Mouse (Mus musculus) CH12.LX (cell line): Measurements from ENCODE around the gene Rxrg. TPM values are rescaled to one million over a fixed set of nuclear protein-coding genes. Genes with fewer than 3 reads are reported as not detected.

Source experiments
- DNase-seq: peaks from one replicate; pipeline ENCODE4 v3.0.0-alpha.2; 2013; ENCODE audit errors: extremely low read depth
- H3K27ac ChIP-seq: 2 replicates; pipeline ENCODE4 v1.5.1; 2012; ENCODE audit warnings: low read depth, mild to moderate bottlenecking, control low read depth, moderate library complexity; ENCODE audit not compliant: insufficient read depth
- H3K27me3 ChIP-seq: replicated peaks from 2 replicates; pipeline ENCODE3; 2012; ENCODE audit warnings: inconsistent platforms
- H3K36me3 ChIP-seq, 2 experiments: replicated peaks in 1 of 2; 2 replicates each; pipeline versions ENCODE3 to v1.6.1; 2012; ENCODE audit warnings: inconsistent platforms in 1 of 2, low read length in 1 of 2, mild to moderate bottlenecking in 1 of 2, mixed read lengths in 1 of 2, moderate library complexity in 1 of 2; ENCODE audit not compliant: control insufficient read depth in 1 of 2, insufficient read depth in 1 of 2
- H3K4me1 ChIP-seq, 2 experiments: 2 replicates each; pipeline ENCODE4 v1.6.1; 2012; ENCODE audit warnings: inconsistent platforms in 1 of 2, moderate library complexity in 1 of 2; ENCODE audit not compliant: insufficient read depth in 2 of 2, control insufficient read depth in 1 of 2
- H3K4me2 ChIP-seq: 2 replicates; pipeline ENCODE4 v1.6.1; 2012; ENCODE audit warnings: low read depth, mild to moderate bottlenecking, control low read depth; ENCODE audit not compliant: poor library complexity, insufficient read depth, severe bottlenecking
- H3K4me3 ChIP-seq, 3 experiments: fragments of 150-350 bp in 1 of 3; sonication (generic) in 1 of 3; replicated peaks in 1 of 3; 2 replicates each; pipeline versions ENCODE3 to v1.5.1; 2011 to 2012; ENCODE audit warnings: low read depth in 2 of 3, low read length in 2 of 3, mild to moderate bottlenecking in 2 of 3, moderate library complexity in 2 of 3, control low read depth in 1 of 3, improper control_type of control experiment in 1 of 3, inconsistent platforms in 1 of 3, mixed read lengths in 1 of 3; ENCODE audit not compliant: poor library complexity in 1 of 3
- H3K79me2 ChIP-seq: replicated peaks from 2 replicates; pipeline ENCODE4 v1.6.1; 2012; ENCODE audit warnings: mild to moderate bottlenecking, moderate library complexity; ENCODE audit not compliant: control insufficient read depth, poor library complexity, insufficient read depth, severe bottlenecking; ENCODE audit errors: extremely low read depth
- H3K9ac ChIP-seq: 2 replicates; pipeline ENCODE4 v1.6.1; 2012; ENCODE audit warnings: low read depth, mild to moderate bottlenecking, control low read depth, moderate library complexity; ENCODE audit not compliant: insufficient read depth
- H3K9me3 ChIP-seq: replicated peaks from 2 replicates; pipeline ENCODE3; 2012; ENCODE audit warnings: low read length, inconsistent platforms, mixed read lengths
- BHLHE40 ChIP-seq: IDR thresholded peaks from 2 replicates; pipeline ENCODE4 v1.6.1; 2011; ENCODE audit warnings: mild to moderate bottlenecking, low read depth, low read length, improper control_type of control experiment
- CHD2 ChIP-seq: IDR thresholded peaks from 2 replicates; pipeline ENCODE4 v1.6.1; 2011; ENCODE audit warnings: low read length, improper control_type of control experiment
- CTCF ChIP-seq, 2 experiments: IDR thresholded peaks in 1 of 2; conservative IDR thresholded peaks in 1 of 2; 2 replicates each; pipeline ENCODE4 v1.5.1; 2011 to 2012; ENCODE audit warnings: low read depth in 2 of 2, low read length in 2 of 2, improper control_type of control experiment in 1 of 2, inconsistent platforms in 1 of 2, mild to moderate bottlenecking in 1 of 2, moderate library complexity in 1 of 2
- ELF1 ChIP-seq: IDR thresholded peaks from 2 replicates; pipeline ENCODE4 v1.6.1; 2014; ENCODE audit warnings: low read depth, mild to moderate bottlenecking, inconsistent platforms, low read length, improper control_type of control experiment
- ETS1 ChIP-seq: conservative IDR thresholded peaks from 2 replicates; pipeline ENCODE4 v1.6.1; 2012; ENCODE audit warnings: low read depth, mild to moderate bottlenecking, inconsistent platforms, low read length, improper control_type of control experiment, moderate library complexity
- JUN ChIP-seq: IDR thresholded peaks from 2 replicates; pipeline ENCODE4 v1.6.1; 2011; ENCODE audit warnings: low read depth, mild to moderate bottlenecking, low read length, improper control_type of control experiment, moderate library complexity; ENCODE audit not compliant: insufficient read depth
- KAT2A ChIP-seq: IDR thresholded peaks from 2 replicates; pipeline ENCODE4 v1.6.1; 2012; ENCODE audit warnings: low read length, improper control_type of control experiment, inconsistent platforms; ENCODE audit not compliant: insufficient replicate concordance
- MAFK ChIP-seq: IDR thresholded peaks from 2 replicates; pipeline ENCODE4 v1.6.1; 2011; ENCODE audit warnings: low read length, improper control_type of control experiment; ENCODE audit not compliant: insufficient replicate concordance
- MAX ChIP-seq: IDR thresholded peaks from 2 replicates; pipeline ENCODE4 v1.6.1; 2011; ENCODE audit warnings: low read length, improper control_type of control experiment
- MEF2A ChIP-seq: IDR thresholded peaks from 2 replicates; pipeline ENCODE4 v1.6.1; 2014; ENCODE audit warnings: low read depth, mild to moderate bottlenecking, inconsistent platforms, low read length, improper control_type of control experiment, borderline replicate concordance
- MYC ChIP-seq: IDR thresholded peaks from 2 replicates; pipeline ENCODE4 v1.6.1; 2011; ENCODE audit warnings: low read depth, mild to moderate bottlenecking, improper control_type of control experiment, low read length
- NRF1 ChIP-seq: IDR thresholded peaks from 2 replicates; pipeline ENCODE4 v1.6.1; 2014; ENCODE audit warnings: low read depth, mild to moderate bottlenecking, inconsistent platforms, low read length, improper control_type of control experiment, moderate library complexity
- PAX5 ChIP-seq: IDR thresholded peaks from 2 replicates; pipeline ENCODE4 v1.6.1; 2012; ENCODE audit warnings: low read length, inconsistent platforms, mixed read lengths
- RAD21 ChIP-seq: IDR thresholded peaks from 2 replicates; pipeline ENCODE4 v1.6.1; 2011; ENCODE audit warnings: low read depth, mild to moderate bottlenecking, low read length, improper control_type of control experiment, moderate library complexity
- RCOR1 ChIP-seq: conservative IDR thresholded peaks from 2 replicates; pipeline ENCODE4 v1.6.1; 2012; ENCODE audit warnings: low read depth, mild to moderate bottlenecking, inconsistent platforms, low read length, improper control_type of control experiment
- SMC3 ChIP-seq: IDR thresholded peaks from 2 replicates; pipeline ENCODE4 v1.6.1; 2011; ENCODE audit warnings: low read depth, low read length, improper control_type of control experiment
- TBP ChIP-seq: conservative IDR thresholded peaks from 2 replicates; pipeline ENCODE4 v1.6.1; 2011; ENCODE audit warnings: low read depth, low read length, improper control_type of control experiment
- USF1 ChIP-seq: IDR thresholded peaks from 2 replicates; pipeline ENCODE4 v1.6.1; 2014; ENCODE audit warnings: low read depth, mild to moderate bottlenecking, inconsistent platforms, low read length, improper control_type of control experiment
- ZKSCAN1 ChIP-seq: IDR thresholded peaks from 2 replicates; pipeline ENCODE4 v1.6.1; 2012; ENCODE audit warnings: low read depth, inconsistent platforms, low read length, improper control_type of control experiment, borderline replicate concordance
- dilution Hi-C: fragments of 300-500 bp; cut with MboI; formaldehyde crosslinking; loops from 2 replicates; pipeline ENCODE4 v1.14.3; 2020; ENCODE audit warnings: low sequenced_read_pairs; ENCODE audit not compliant: extremely low pct_unique_long_range_greater_than_20kb, extremely low pct_ligation_motif_present
- in situ Hi-C: fragments of 300-500 bp; cut with MboI; formaldehyde crosslinking; loops from 3 replicates; pipeline ENCODE4 v1.14.3; 2019; ENCODE audit warnings: low sequenced_read_pairs, low pct_ligation_motif_present, low pct_unique_long_range_greater_than_20kb, mixed read lengths
- polyA plus RNA-seq: library from polyadenylated mRNA; unstranded; fragments of >175 nt; gene quantifications from 2 replicates; pipeline ENCODE4 v1.2.1, GENCODE M21; 2012; ENCODE audit warnings: low read depth; ENCODE audit not compliant: insufficient read length
- total RNA-seq, 2 experiments: library from RNA; depleted of rRNA; stranded (reverse); fragments of 300-350 nt in 1 of 2; fragments of >200 nt in 1 of 2; gene quantifications; 2 replicates each; pipeline ENCODE4 v1.2.3; 2012 to 2014

Gene Rxrg
- total and polyA plus RNA-seq, 3 experiments = not detected

GRCm38 (mm10) chr1:167636948-167637347 is 38.8 kb downstream of the Rxrg start:
- H3K79me2 ChIP-seq = no peaks in the 10 kb centered on the region
- no peaks in the 10 kb centered on the region for H3K4me1 ChIP-seq
- H3K27ac ChIP-seq = no peak overlapping the region
- no peak overlapping the region for H3K4me3 ChIP-seq
- no peaks in the 10 kb centered on the region for H3K36me3 ChIP-seq
- in situ Hi-C loops (no loop called here), dilution Hi-C loops (loop anchor here (25.0 kb wide), 1 partner anchor 225 kb away; no protein-coding TSS in a partner anchor)
- H3K27me3 ChIP-seq = peaks cover 39% of the 10 kb centered on the region
- H3K9ac ChIP-seq = no peak overlapping the region
- TF ChIP-seq TBP = no peak
- peak; percentile 67 for TF ChIP-seq RAD21
- no peak for TF ChIP-seq ZKSCAN1
- TF ChIP-seq SMC3 = peak; percentile 71
- peak; percentile 69 to 80 for TF ChIP-seq CTCF (conservative IDR thresholded peaks at IDR 0.05 in 1 of 2, IDR thresholded peaks at IDR 0.05 in 1 of 2; ENCODE audit: low read depth in 2 of 2, low read length in 2 of 2)
- TF ChIP-seq USF1 = no peak
- TF ChIP-seq PAX5 = no peak
- no peak for TF ChIP-seq KAT2A
- no peak for TF ChIP-seq ETS1
- TF ChIP-seq NRF1 = no peak
- TF ChIP-seq RCOR1 = no peak
- H3K4me2 ChIP-seq = no peak overlapping the region
- peaks cover 3% of the 10 kb centered on the region for H3K9me3 ChIP-seq
- DNase-seq = peak; percentile 65

GRCm38 (mm10) chr1:167638053-167638452 is 39.9 kb downstream of the Rxrg start:
- H3K27ac ChIP-seq = no peak overlapping the region

More at GRCm38 (mm10) chr1:167638053-167638452, 39.9 kb downstream of the Rxrg start:
- H3K4me3 ChIP-seq = no peak overlapping the region
- dilution Hi-C loops = loop anchor here (25.0 kb wide), 1 partner anchor 226 kb away; no protein-coding TSS in a partner anchor
- peaks cover 3% of the 10 kb centered on the region for H3K9me3 ChIP-seq
- no peaks in the 10 kb centered on the region for H3K36me3 ChIP-seq
- in situ Hi-C loops = no loop called here
- H3K9ac ChIP-seq = no peak overlapping the region
- H3K4me2 ChIP-seq = no peak overlapping the region
- TF ChIP-seq MEF2A (no peak), MAFK (no peak), CHD2 (no peak), JUN (no peak), RAD21 (peak; percentile 8), MYC (no peak), ETS1 (no peak), ZKSCAN1 (no peak), CTCF (conservative IDR thresholded peaks at IDR 0.05 in 1 of 2, IDR thresholded peaks at IDR 0.05 in 1 of 2; ENCODE audit: low read depth in 2 of 2, low read length in 2 of 2) (peak; percentile 21 to 24; a peak in 2 of 4 replicates), BHLHE40 (no peak), USF1 (no peak), MAX (no peak), ELF1 (no peak)
- H3K4me1 ChIP-seq = no peaks in the 10 kb centered on the region
- DNase-seq = peak; percentile 11
- peaks cover 42% of the 10 kb centered on the region for H3K27me3 ChIP-seq
- no peaks in the 10 kb centered on the region for H3K79me2 ChIP-seq
